Mouse (Mus musculus) hindbrain, embryonic 16.5 days (tissue): ENCODE results near the gene Cdc42ep4. TPM values are rescaled to one million over a fixed set of nuclear protein-coding genes. Genes with fewer than 3 reads are reported as not detected.

Source experiments
- ATAC-seq: fragments of 200-750 bp; cut with Nextera tagmentation; 2 replicates; pipeline ENCODE4 v1.8.0; 2017; ENCODE audit warnings: moderate TSS enrichment, moderate library complexity
- H3K27ac ChIP-seq: fragments of 300-500 bp; sonication (generic); 2 replicates; pipeline ENCODE4 v1.5.1; 2014; ENCODE audit warnings: low read depth, mild to moderate bottlenecking, control low read depth, low read length, moderate library complexity
- H3K27me3 ChIP-seq: fragments of 300-500 bp; sonication (generic); replicated peaks from 2 replicates; pipeline ENCODE4 v1.6.1; 2014; ENCODE audit warnings: low read length; ENCODE audit not compliant: control insufficient read depth, insufficient read depth
- H3K36me3 ChIP-seq: fragments of 300-500 bp; sonication (generic); 2 replicates; pipeline ENCODE4 v1.6.1; 2014; ENCODE audit warnings: mild to moderate bottlenecking, low read length, moderate library complexity, mixed read lengths; ENCODE audit not compliant: control insufficient read depth, insufficient read depth
- H3K4me1 ChIP-seq: fragments of 300-500 bp; sonication (generic); 2 replicates; pipeline ENCODE4 v1.6.1; 2014; ENCODE audit warnings: low read depth, low read length; ENCODE audit not compliant: control insufficient read depth, insufficient read depth
- H3K4me2 ChIP-seq: fragments of 300-500 bp; sonication (generic); 2 replicates; pipeline ENCODE4 v1.6.1; 2014; ENCODE audit warnings: mild to moderate bottlenecking, low read length, control low read depth, moderate library complexity
- H3K4me3 ChIP-seq: fragments of 300-500 bp; sonication (generic); 2 replicates; pipeline ENCODE4 v1.5.1; 2014; ENCODE audit warnings: mild to moderate bottlenecking, low read length, control low read depth, moderate library complexity
- H3K9ac ChIP-seq: fragments of 300-500 bp; sonication (generic); 2 replicates; pipeline ENCODE4 v1.6.1; 2014; ENCODE audit warnings: low read depth, mild to moderate bottlenecking, control low read depth, low read length, moderate library complexity
- H3K9me3 ChIP-seq: fragments of 300-500 bp; sonication (generic); 2 replicates; pipeline ENCODE4 v1.6.1; 2014; ENCODE audit warnings: mild to moderate bottlenecking, low read length, moderate library complexity; ENCODE audit not compliant: control insufficient read depth
- WGBS: fragments of 180-500 bp; shearing (Covaris S2); extraction: QIAGEN DNeasy Blood & Tissue Kit; methylation state at CpG from one replicate; pipeline ENCODE4 v1.1.7; 2014; 5-methylcytosine and 5-hydroxymethylcytosine counted together
- polyA plus RNA-seq: library from polyadenylated mRNA; unstranded; fragments of >200 nt; fragmentation: Nextera tagmentation; extraction: Ambion mirVana; gene quantifications from 2 replicates; pipeline ENCODE4 v1.2.1, GENCODE M21; 2015

Gene Cdc42ep4
- polyA plus RNA-seq, 1 experiment from 2014 or later: 72.2 TPM

DNA sequence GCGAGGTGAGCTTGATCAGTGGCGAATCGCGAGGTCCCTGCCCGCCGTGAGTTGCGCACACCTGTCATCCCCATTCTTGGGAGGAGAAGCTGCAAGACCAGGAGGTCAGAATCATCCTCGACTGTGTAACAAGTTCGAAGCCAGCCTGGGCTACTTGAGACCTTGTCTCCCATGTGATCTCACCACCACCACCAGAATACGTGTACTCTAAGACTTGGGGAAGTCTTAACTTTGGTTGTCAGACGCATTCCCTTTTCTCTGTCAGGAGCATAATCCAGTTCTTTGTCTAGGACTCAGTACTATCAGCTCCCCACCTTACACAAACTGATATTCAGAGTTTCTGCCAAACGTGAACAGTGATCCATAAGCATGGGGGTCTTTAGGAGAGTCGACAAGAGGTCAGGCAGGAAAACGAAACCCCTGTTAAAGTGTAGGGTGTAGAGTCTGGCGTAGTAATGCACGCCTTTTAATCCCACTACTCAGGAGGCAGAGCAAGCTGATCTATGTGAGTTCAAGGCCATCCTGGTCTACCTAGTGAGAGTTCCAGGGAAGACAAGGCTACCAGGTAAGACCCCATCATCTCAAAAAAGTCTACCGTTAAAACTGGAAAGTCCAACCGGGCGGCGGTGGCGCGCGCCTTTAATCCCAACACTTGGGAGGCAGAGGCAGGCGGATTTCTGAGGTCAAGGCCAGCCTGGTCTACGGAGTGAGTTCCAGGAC is 66.8 kb downstream of the Cdc42ep4 start:
- WGBS: 44% methylated on average over 24 of the region's 25 CpGs
- Histone ChIP-seq H3K27ac (peak overlapping the region; percentile 95), H3K36me3 (peaks cover 11% of the 10 kb centered on the region), H3K9me3 (no peaks in the 10 kb centered on the region), H3K27me3 (no peaks in the 10 kb centered on the region), H3K4me2 (peak overlapping the region; percentile 89), H3K9ac (peak overlapping the region; percentile 91), H3K4me3 (peak overlapping the region; percentile 96), H3K4me1 (peaks cover 39% of the 10 kb centered on the region)
- ATAC-seq: no peak

DNA sequence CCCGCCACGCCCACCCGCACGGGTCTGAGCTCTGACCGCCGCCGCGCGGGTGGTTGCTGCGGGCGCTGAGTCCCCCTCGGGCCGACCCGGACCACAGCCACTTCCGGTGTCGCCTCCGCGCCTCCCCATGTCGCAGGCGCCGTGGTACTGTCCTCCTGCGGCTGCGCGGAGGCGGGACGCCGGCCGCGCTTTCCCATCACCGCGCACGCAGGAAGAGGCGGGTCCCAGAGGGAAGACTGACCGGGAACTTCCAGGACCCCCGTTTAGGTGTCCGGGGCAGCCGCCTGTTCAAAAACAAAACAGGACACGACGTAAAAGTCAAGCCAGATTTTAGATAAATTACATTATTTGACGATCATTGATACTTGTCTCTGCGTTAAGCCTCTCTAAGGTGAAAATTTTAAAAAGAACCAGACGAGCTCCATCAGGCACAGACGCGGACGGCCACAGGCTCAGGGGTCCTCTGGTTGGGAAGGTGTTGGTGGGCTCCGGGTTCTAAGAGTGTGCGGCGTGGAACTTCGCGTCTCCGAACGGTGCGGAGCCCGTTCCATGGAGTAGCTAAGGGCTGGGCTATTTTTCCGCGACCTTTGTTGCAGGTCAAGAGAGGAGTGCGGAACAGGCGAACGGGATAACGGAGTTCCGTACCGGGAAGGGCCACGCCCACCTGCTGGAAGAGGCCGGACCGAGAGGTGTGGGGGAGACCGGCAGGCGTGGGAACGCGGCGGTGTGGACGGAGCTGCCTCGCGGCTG is 67.5 kb downstream of the Cdc42ep4 start, which contains the start of the genes Fam104a and D11Wsu47e:
Gene Fam104a, minus strand, starts transcription at position 199 of the 750 bp plus-strand sequence.
Gene D11Wsu47e, plus strand, starts transcription at position 456 of the 750 bp plus-strand sequence.
- H3K4me1 ChIP-seq: peaks cover 39% of the 10 kb centered on the region
- peak within 1 kb of the TSS; percentile 95 for H3K27ac ChIP-seq
- H3K4me3 ChIP-seq: peak within 1 kb of the TSS; percentile 96
- no peaks in the 10 kb centered on the region for H3K27me3 ChIP-seq
- peak within 1 kb of the TSS; percentile 91 for H3K9ac ChIP-seq
- WGBS: under 1% methylated on average over 65 of the region's 73 CpGs
- peaks cover 4% of the 10 kb centered on the region for H3K36me3 ChIP-seq
- peak; percentile 96 for ATAC-seq
- peak within 1 kb of the TSS; percentile 91 for H3K4me2 ChIP-seq
- H3K9me3 ChIP-seq: no peaks in the 10 kb centered on the region

DNA sequence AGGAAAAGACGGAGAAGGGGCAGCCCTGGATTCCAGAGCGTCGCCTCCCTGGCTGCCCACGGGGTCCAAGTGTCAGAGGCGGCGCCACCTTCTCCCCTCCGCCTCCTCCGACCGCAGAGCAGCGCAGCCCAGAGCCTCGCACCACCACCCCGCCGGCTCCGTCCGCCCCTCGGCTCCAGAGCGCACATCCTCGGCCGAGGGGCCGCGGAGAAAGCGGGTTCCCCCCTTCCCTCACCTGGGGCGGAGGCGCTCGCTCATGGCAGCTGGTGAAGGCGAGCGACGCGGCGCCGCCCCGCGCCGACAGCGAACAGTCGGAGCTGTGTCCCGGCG is 68.1 kb downstream of the Cdc42ep4 start:
- ATAC-seq: peak; percentile 71; the same call in 1 of the 2 replicates
- Histone ChIP-seq H3K4me2 (peak overlapping the region; percentile 91), H3K4me1 (peaks cover 39% of the 10 kb centered on the region), H3K36me3 (no peaks in the 10 kb centered on the region), H3K9ac (peak overlapping the region; percentile 91), H3K27ac (peak overlapping the region; percentile 95), H3K27me3 (no peaks in the 10 kb centered on the region), H3K9me3 (no peaks in the 10 kb centered on the region), H3K4me3 (peak overlapping the region; percentile 96)
- WGBS: 0% methylated on average over 17 of the region's 38 CpGs

- Histone ChIP-seq H3K27ac (peak overlapping the region; percentile 95), H3K9ac (peak overlapping the region; percentile 91), H3K27me3 (no peaks in the 10 kb centered on the region), H3K9me3 (no peaks in the 10 kb centered on the region), H3K4me2 (peak overlapping the region; percentile 91), H3K4me3 (peak overlapping the region; percentile 96), H3K36me3 (no peaks in the 10 kb centered on the region), H3K4me1 (peaks cover 39% of the 10 kb centered on the region)
- 3% methylated on average over 38 of the region's 38 CpGs for WGBS
- peak; percentile 18 for ATAC-seq
Measured at GRCm38 (mm10) chr11:113682897-113683626, 68.6 kb downstream of the Cdc42ep4 start.

GRCm38 (mm10) chr11:113681979-113682378 is 69.7 kb downstream of the Cdc42ep4 start:
- no peak overlapping the region for H3K9ac ChIP-seq

DNA sequence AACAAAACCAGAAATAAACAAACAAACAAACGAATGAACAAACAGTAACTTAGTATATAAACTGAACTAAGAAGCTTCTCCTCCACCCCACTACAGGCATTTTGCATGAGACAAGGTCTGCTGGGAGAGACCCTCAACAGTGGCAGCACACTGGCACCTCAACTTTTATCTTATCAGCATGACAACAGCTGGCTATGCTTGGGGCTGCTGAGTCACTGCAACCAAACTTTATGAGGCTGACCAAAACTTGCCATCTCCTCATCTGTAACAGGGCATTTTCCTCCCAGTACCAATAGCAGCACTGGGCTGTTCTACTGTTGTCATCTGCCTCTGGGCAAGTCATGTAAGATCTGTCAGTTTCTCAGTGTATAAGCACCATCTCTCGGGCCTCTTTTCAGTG is 70.7 kb downstream of the Cdc42ep4 start:
- no peak overlapping the region for H3K9ac ChIP-seq

More at GRCm38 (mm10) chr11:113681979-113682378, 69.7 kb downstream of the Cdc42ep4 start:
- Histone ChIP-seq H3K4me2 (peak overlapping the region; percentile 91; the same call in 1 of the 2 replicates), H3K27me3 (no peaks in the 10 kb centered on the region), H3K36me3 (no peaks in the 10 kb centered on the region), H3K4me1 (peaks cover 38% of the 10 kb centered on the region), H3K27ac (no peak overlapping the region), H3K9me3 (no peaks in the 10 kb centered on the region), H3K4me3 (no peak overlapping the region)
- no peak for ATAC-seq

DNA sequence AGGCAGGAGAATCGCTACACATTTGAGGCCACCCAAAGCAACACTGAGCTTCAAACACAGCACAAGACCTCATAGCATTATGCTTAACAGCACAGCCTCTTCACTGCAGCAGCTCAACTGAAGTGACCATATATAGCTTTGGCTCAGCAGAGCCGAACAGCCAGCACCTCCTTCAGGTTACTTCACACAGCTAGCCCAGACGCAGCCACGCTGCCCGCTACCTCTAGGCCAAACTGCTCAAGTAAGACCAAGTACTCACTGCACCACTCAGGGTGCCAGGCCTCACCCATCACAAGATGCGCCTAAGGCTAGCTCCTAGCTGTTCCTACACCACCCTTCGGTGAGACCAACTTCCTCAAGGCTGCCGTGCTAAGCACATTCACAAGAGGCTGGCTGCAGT is 73.3 kb downstream of the Cdc42ep4 start:
- WGBS: 87% methylated on average over 8 of the region's 8 CpGs
- H3K27ac ChIP-seq: no peak overlapping the region
- H3K4me1 ChIP-seq: peaks cover 19% of the 10 kb centered on the region
- no peaks in the 10 kb centered on the region for H3K27me3 ChIP-seq
- no peak for ATAC-seq
- H3K9ac ChIP-seq: no peak overlapping the region
- H3K4me3 ChIP-seq: no peak overlapping the region
- H3K9me3 ChIP-seq: no peaks in the 10 kb centered on the region
- H3K4me2 ChIP-seq: no peak overlapping the region
- peaks cover 7% of the 10 kb centered on the region for H3K36me3 ChIP-seq

More for the DNA sequence above, 70.7 kb downstream of the Cdc42ep4 start:
- H3K36me3 ChIP-seq: peaks cover 4% of the 10 kb centered on the region; the same call in 1 of the 2 replicates
- no peak overlapping the region for H3K27ac ChIP-seq
- H3K4me3 ChIP-seq: no peak overlapping the region
- peaks cover 31% of the 10 kb centered on the region for H3K4me1 ChIP-seq
- WGBS: 94% methylated on average over 2 of the region's 2 CpGs
- H3K4me2 ChIP-seq: no peak overlapping the region
- H3K9me3 ChIP-seq: no peaks in the 10 kb centered on the region
- ATAC-seq: no peak
- H3K27me3 ChIP-seq: no peaks in the 10 kb centered on the region

DNA sequence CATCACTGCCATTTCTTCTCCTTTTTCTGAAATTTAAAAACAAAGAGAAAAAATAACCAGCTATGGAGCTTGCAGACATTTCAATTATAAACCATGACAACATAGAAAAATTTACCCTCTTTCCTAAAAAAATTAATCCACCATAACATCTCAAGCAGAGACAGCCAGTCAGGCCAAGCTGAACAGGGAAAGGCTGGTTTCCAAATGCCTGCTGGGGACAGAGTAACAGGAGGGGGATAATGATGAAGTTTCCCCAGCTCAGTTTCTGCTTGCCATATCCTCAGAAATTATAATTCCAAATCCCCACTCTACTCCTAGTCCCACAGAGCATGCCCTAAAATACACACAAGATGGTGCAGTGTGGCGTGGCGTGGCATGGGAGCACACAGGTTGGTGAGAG is 74.3 kb downstream of the Cdc42ep4 start:
- Histone ChIP-seq H3K27me3 (no peaks in the 10 kb centered on the region), H3K9ac (no peak overlapping the region), H3K4me1 (peaks cover 14% of the 10 kb centered on the region), H3K36me3 (peaks cover 9% of the 10 kb centered on the region), H3K27ac (no peak overlapping the region), H3K4me3 (no peak overlapping the region), H3K4me2 (no peak overlapping the region), H3K9me3 (no peaks in the 10 kb centered on the region)
- ATAC-seq: no peak
- 95% methylated on average over 2 of the region's 2 CpGs for WGBS
